Mouse (Mus musculus): Measurements from ENCODE around the gene Naa10. TPM values are rescaled to one million over a fixed set of nuclear protein-coding genes. Genes with fewer than 3 reads are reported as not detected.

The Naa10 gene
- polyA plus RNA-seq, 1 experiment from 2014 or later = 136 TPM

GRCm38 (mm10) chrX:73895719-73896118 is 26.0 kb downstream of the Naa10 start, which contains the start of gene L1cam:
Gene L1cam, minus strand, starts transcription at chrX:73896105.
- no peaks in the 10 kb centered on the region for H3K9me3 ChIP-seq (ENCODE audit: control insufficient read depth, low read length)

GRCm38 (mm10) chrX:73892833-73893232 is 28.9 kb downstream of the Naa10 start:
- Histone ChIP-seq H3K4me3 (ENCODE audit: low read length) (no peak overlapping the region), H3K36me3 (ENCODE audit: control insufficient read depth, insufficient read depth, low read length) (no peaks in the 10 kb centered on the region), H3K27me3 (ENCODE audit: control insufficient read depth, insufficient read depth, low read depth, low read length) (no peaks in the 10 kb centered on the region), H3K27ac (ENCODE audit: low read length) (no peak overlapping the region), H3K9ac (ENCODE audit: low read length) (no peak overlapping the region), H3K4me1 (replicated peaks; ENCODE audit: control insufficient read depth, insufficient read depth, low read length) (no peaks in the 10 kb centered on the region), H3K9me3 (ENCODE audit: control insufficient read depth, low read length) (no peaks in the 10 kb centered on the region), H3K4me2 (ENCODE audit: low read depth, low read length) (no peak overlapping the region)
- ATAC-seq (ENCODE audit: low read depth) = no peak
- WGBS = 79% methylated on average over 14 of the region's 14 CpGs

More at GRCm38 (mm10) chrX:73895719-73896118, 26.0 kb downstream of the Naa10 start, which contains the start of gene L1cam:
- Histone ChIP-seq H3K36me3 (ENCODE audit: control insufficient read depth, insufficient read depth, low read length) (no peaks in the 10 kb centered on the region), H3K4me1 (replicated peaks; ENCODE audit: control insufficient read depth, insufficient read depth, low read length) (no peaks in the 10 kb centered on the region), H3K9ac (ENCODE audit: low read length) (no peak within 1 kb of the TSS), H3K27me3 (ENCODE audit: control insufficient read depth, insufficient read depth, low read depth, low read length) (no peaks in the 10 kb centered on the region), H3K27ac (ENCODE audit: low read length) (no peak within 1 kb of the TSS), H3K4me3 (ENCODE audit: low read length) (no peak within 1 kb of the TSS), H3K4me2 (ENCODE audit: low read depth, low read length) (no peak within 1 kb of the TSS)
- 19% methylated on average over 2 of the region's 2 CpGs for WGBS
- ATAC-seq (ENCODE audit: low read depth) = no peak

GRCm38 (mm10) chrX:73891551-73892152 is 30.1 kb downstream of the Naa10 start, which contains the start of gene Avpr2:
Gene Avpr2, plus strand, starts transcription at chrX:73892102.
- no peak within 1 kb of the TSS for H3K4me2 ChIP-seq (ENCODE audit: low read depth, low read length)
- H3K9ac ChIP-seq (ENCODE audit: low read length) = no peak within 1 kb of the TSS
- no peak within 1 kb of the TSS for H3K27ac ChIP-seq (ENCODE audit: low read length)
- no peaks in the 10 kb centered on the region for H3K9me3 ChIP-seq (ENCODE audit: control insufficient read depth, low read length)
- no peak for ATAC-seq (ENCODE audit: low read depth)
- H3K27me3 ChIP-seq (ENCODE audit: control insufficient read depth, insufficient read depth, low read depth, low read length) = no peaks in the 10 kb centered on the region
- no peaks in the 10 kb centered on the region for H3K36me3 ChIP-seq (ENCODE audit: control insufficient read depth, insufficient read depth, low read length)
- no peaks in the 10 kb centered on the region for H3K4me1 ChIP-seq (replicated peaks; ENCODE audit: control insufficient read depth, insufficient read depth, low read length)
- 78% methylated on average over 6 of the region's 6 CpGs for WGBS
- no peak within 1 kb of the TSS for H3K4me3 ChIP-seq (ENCODE audit: low read length)

GRCm38 (mm10) chrX:73881463-73881862 is 40.3 kb downstream of the Naa10 start:
- Histone ChIP-seq H3K27ac (ENCODE audit: low read length) (no peak overlapping the region), H3K36me3 (ENCODE audit: control insufficient read depth, insufficient read depth, low read length) (no peaks in the 10 kb centered on the region), H3K27me3 (ENCODE audit: control insufficient read depth, insufficient read depth, low read depth, low read length) (peaks cover 6% of the 10 kb centered on the region), H3K4me2 (ENCODE audit: low read depth, low read length) (no peak overlapping the region), H3K4me3 (ENCODE audit: low read length) (no peak overlapping the region), H3K9ac (ENCODE audit: low read length) (no peak overlapping the region), H3K4me1 (replicated peaks; ENCODE audit: control insufficient read depth, insufficient read depth, low read length) (no peaks in the 10 kb centered on the region), H3K9me3 (ENCODE audit: control insufficient read depth, low read length) (no peaks in the 10 kb centered on the region)
- 25% methylated on average over 6 of the region's 6 CpGs for WGBS
- no peak for ATAC-seq (ENCODE audit: low read depth)

GRCm38 (mm10) chrX:73881036-73881427 is 40.7 kb downstream of the Naa10 start:
- Histone ChIP-seq H3K4me1 (replicated peaks; ENCODE audit: control insufficient read depth, insufficient read depth, low read length) (no peaks in the 10 kb centered on the region), H3K36me3 (ENCODE audit: control insufficient read depth, insufficient read depth, low read length) (no peaks in the 10 kb centered on the region), H3K4me3 (ENCODE audit: low read length) (peak overlapping the region; percentile 49), H3K27me3 (ENCODE audit: control insufficient read depth, insufficient read depth, low read depth, low read length) (peaks cover 6% of the 10 kb centered on the region), H3K27ac (ENCODE audit: low read length) (no peak overlapping the region), H3K9me3 (ENCODE audit: control insufficient read depth, low read length) (no peaks in the 10 kb centered on the region), H3K4me2 (ENCODE audit: low read depth, low read length) (peak overlapping the region; percentile 72), H3K9ac (ENCODE audit: low read length) (peak overlapping the region; percentile 45; the same call in 1 of the 2 replicates)
- ATAC-seq (ENCODE audit: low read depth) = peak; percentile 45
- WGBS = 25% methylated on average over 16 of the region's 16 CpGs

- Histone ChIP-seq H3K9ac (ENCODE audit: low read length) (peak overlapping the region; percentile 45; the same call in 1 of the 2 replicates), H3K9me3 (ENCODE audit: control insufficient read depth, low read length) (no peaks in the 10 kb centered on the region), H3K36me3 (ENCODE audit: control insufficient read depth, insufficient read depth, low read length) (no peaks in the 10 kb centered on the region), H3K27ac (ENCODE audit: low read length) (peak overlapping the region; percentile 39; the same call in 1 of the 2 replicates), H3K27me3 (ENCODE audit: control insufficient read depth, insufficient read depth, low read depth, low read length) (peaks cover 6% of the 10 kb centered on the region), H3K4me3 (ENCODE audit: low read length) (peak overlapping the region; percentile 49), H3K4me2 (ENCODE audit: low read depth, low read length) (peak overlapping the region; percentile 72), H3K4me1 (replicated peaks; ENCODE audit: control insufficient read depth, insufficient read depth, low read length) (no peaks in the 10 kb centered on the region)
- ATAC-seq (ENCODE audit: low read depth) = peak; percentile 93
- WGBS = 13% methylated on average over 29 of the region's 48 CpGs
Measured at GRCm38 (mm10) chrX:73880194-73881035, 41.3 kb downstream of the Naa10 start.

GRCm38 (mm10) chrX:73877014-73877413 is 44.7 kb downstream of the Naa10 start:
- 67% methylated on average over 1 of the region's 1 CpGs for WGBS
- Histone ChIP-seq H3K27me3 (ENCODE audit: control insufficient read depth, insufficient read depth, low read depth, low read length) (peaks cover 6% of the 10 kb centered on the region), H3K4me1 (replicated peaks; ENCODE audit: control insufficient read depth, insufficient read depth, low read length) (no peaks in the 10 kb centered on the region), H3K9me3 (ENCODE audit: control insufficient read depth, low read length) (no peaks in the 10 kb centered on the region), H3K36me3 (ENCODE audit: control insufficient read depth, insufficient read depth, low read length) (no peaks in the 10 kb centered on the region), H3K9ac (ENCODE audit: low read length) (no peak overlapping the region), H3K27ac (ENCODE audit: low read length) (no peak overlapping the region), H3K4me2 (ENCODE audit: low read depth, low read length) (no peak overlapping the region), H3K4me3 (ENCODE audit: low read length) (no peak overlapping the region)
- no peak for ATAC-seq (ENCODE audit: low read depth)

GRCm38 (mm10) chrX:73875881-73876280 is 45.9 kb downstream of the Naa10 start:
- Histone ChIP-seq H3K27ac (ENCODE audit: low read length) (no peak overlapping the region), H3K4me1 (replicated peaks; ENCODE audit: control insufficient read depth, insufficient read depth, low read length) (no peaks in the 10 kb centered on the region)

GRCm38 (mm10) chrX:73871956-73872355 is 49.8 kb downstream of the Naa10 start:
- no peak for ATAC-seq (ENCODE audit: low read depth)
- H3K27me3 ChIP-seq (ENCODE audit: control insufficient read depth, insufficient read depth, low read depth, low read length) = no peaks in the 10 kb centered on the region
- no peaks in the 10 kb centered on the region for H3K36me3 ChIP-seq (ENCODE audit: control insufficient read depth, insufficient read depth, low read length)
- no peaks in the 10 kb centered on the region for H3K4me1 ChIP-seq (replicated peaks; ENCODE audit: control insufficient read depth, insufficient read depth, low read length)
- no peak overlapping the region for H3K4me2 ChIP-seq (ENCODE audit: low read depth, low read length)
- WGBS = 23% methylated on average over 1 of the region's 1 CpGs
- H3K27ac ChIP-seq (ENCODE audit: low read length) = no peak overlapping the region
- no peaks in the 10 kb centered on the region for H3K9me3 ChIP-seq (ENCODE audit: control insufficient read depth, low read length)
- H3K4me3 ChIP-seq (ENCODE audit: low read length) = no peak overlapping the region
- no peak overlapping the region for H3K9ac ChIP-seq (ENCODE audit: low read length)

More at GRCm38 (mm10) chrX:73875881-73876280, 45.9 kb downstream of the Naa10 start:
- Histone ChIP-seq H3K36me3 (ENCODE audit: control insufficient read depth, insufficient read depth, low read length) (no peaks in the 10 kb centered on the region), H3K27me3 (ENCODE audit: control insufficient read depth, insufficient read depth, low read depth, low read length) (peaks cover 6% of the 10 kb centered on the region), H3K4me2 (ENCODE audit: low read depth, low read length) (no peak overlapping the region), H3K4me3 (ENCODE audit: low read length) (no peak overlapping the region), H3K9ac (ENCODE audit: low read length) (no peak overlapping the region), H3K9me3 (ENCODE audit: control insufficient read depth, low read length) (no peaks in the 10 kb centered on the region)
- WGBS = 55% methylated on average over 2 of the region's 2 CpGs
- ATAC-seq (ENCODE audit: low read depth) = no peak

All from lung, embryonic 16.5 days (tissue).